Mouse (Mus musculus) liver, embryonic 15.5 days (tissue): ENCODE measurements around the gene Cdk2ap2. TPM values are rescaled to one million over a fixed set of nuclear protein-coding genes. Genes with fewer than 3 reads are reported as not detected.
"Not testable (repeated sequence)": the region's sequence is repeated elsewhere in the genome, so short reads cannot be mapped to it uniquely, and the experiment has no call there.

Experiments
- ATAC-seq: fragments of 200-750 bp; cut with Nextera tagmentation; 2 replicates; pipeline ENCODE4 v1.8.0; 2017; ENCODE audit warnings: moderate number of reproducible peaks, mild to moderate bottlenecking, moderate library complexity; ENCODE audit not compliant: insufficient read depth
- H3K27ac ChIP-seq: fragments of 300-500 bp; sonication (generic); replicated peaks from 2 replicates; pipeline ENCODE4 v1.5.1; 2015; ENCODE audit warnings: mild to moderate bottlenecking, inconsistent platforms
- H3K27me3 ChIP-seq: fragments of 300-500 bp; sonication (generic); 2 replicates; pipeline ENCODE4 v1.6.1; 2015; ENCODE audit warnings: mild to moderate bottlenecking, inconsistent platforms
- H3K36me3 ChIP-seq: fragments of 300-500 bp; sonication (generic); replicated peaks from 2 replicates; pipeline ENCODE4 v1.6.1; 2015; ENCODE audit warnings: moderate library complexity, mild to moderate bottlenecking, inconsistent platforms
- H3K4me1 ChIP-seq: fragments of 300-500 bp; sonication (generic); replicated peaks from 2 replicates; pipeline ENCODE4 v1.6.1; 2015; ENCODE audit warnings: inconsistent platforms
- H3K4me2 ChIP-seq: fragments of 300-500 bp; sonication (generic); 2 replicates; pipeline ENCODE4 v1.6.1; 2015; ENCODE audit warnings: moderate library complexity, mild to moderate bottlenecking, inconsistent platforms
- H3K4me3 ChIP-seq: fragments of 300-500 bp; sonication (generic); replicated peaks from 2 replicates; pipeline ENCODE4 v1.5.1; 2015; ENCODE audit warnings: mild to moderate bottlenecking, inconsistent platforms
- H3K9ac ChIP-seq: fragments of 300-500 bp; sonication (generic); 2 replicates; pipeline ENCODE4 v1.6.1; 2015; ENCODE audit warnings: moderate library complexity, mild to moderate bottlenecking, inconsistent platforms
- H3K9me3 ChIP-seq: fragments of 300-500 bp; sonication (generic); replicated peaks from 2 replicates; pipeline ENCODE4 v1.6.1; 2016; ENCODE audit warnings: inconsistent platforms
- WGBS: fragments of 180-500 bp; shearing (Covaris S2); methylation state at CpG from one replicate; pipeline ENCODE4 v1.1.7; 2015; ENCODE audit warnings: mixed read lengths; ENCODE audit not compliant: insufficient replicate concordance; 5-methylcytosine and 5-hydroxymethylcytosine counted together
- polyA plus RNA-seq: library from polyadenylated mRNA; unstranded; fragments of >200 nt; fragmentation: Nextera tagmentation; extraction: Ambion mirVana; gene quantifications from 2 replicates; pipeline ENCODE4 v1.2.1, GENCODE M21; 2015

Gene Cdk2ap2
- polyA plus RNA-seq, 1 experiment from 2014 or later = 115 TPM

- Histone ChIP-seq H3K9ac (no peak overlapping the region), H3K27ac (no peak overlapping the region), H3K9me3 (no peaks in the 10 kb centered on the region), H3K4me2 (no peak overlapping the region), H3K4me1 (peaks cover 53% of the 10 kb centered on the region), H3K4me3 (no peak overlapping the region), H3K36me3 (peaks cover 45% of the 10 kb centered on the region), H3K27me3 (no peaks in the 10 kb centered on the region)
- ATAC-seq = no peak
- WGBS = 77% methylated on average over 2 of the region's 2 CpGs
These were observed 21.4 kb downstream of the Cdk2ap2 start for GRCm38 (mm10) chr19:4118350-4118749.

GRCm38 (mm10) chr19:4119716-4120487, 22.9 kb downstream of the Cdk2ap2 start:
- WGBS = 56% methylated on average over 6 of the region's 6 CpGs
- peaks cover 55% of the 10 kb centered on the region for H3K4me1 ChIP-seq
- no peak overlapping the region for H3K27ac ChIP-seq
- H3K4me2 ChIP-seq = peak overlapping the region; percentile 80; the same call in 1 of the 2 replicates
- H3K9ac ChIP-seq = no peak overlapping the region
- no peak overlapping the region for H3K4me3 ChIP-seq
- H3K27me3 ChIP-seq = no peaks in the 10 kb centered on the region
- no peak for ATAC-seq
- no peaks in the 10 kb centered on the region for H3K9me3 ChIP-seq
- peaks cover 33% of the 10 kb centered on the region for H3K36me3 ChIP-seq

- Histone ChIP-seq H3K27me3 (no peaks in the 10 kb centered on the region), H3K4me3 (no peak overlapping the region), H3K27ac (no peak overlapping the region), H3K9ac (no peak overlapping the region), H3K4me2 (peak overlapping the region; percentile 80), H3K36me3 (peaks cover 27% of the 10 kb centered on the region), H3K9me3 (no peaks in the 10 kb centered on the region), H3K4me1 (peaks cover 60% of the 10 kb centered on the region)
- ATAC-seq = no peak
- WGBS = 86% methylated on average over 2 of the region's 2 CpGs
These were observed 23.5 kb downstream of the Cdk2ap2 start for GRCm38 (mm10) chr19:4120496-4120895.

GRCm38 (mm10) chr19:4121097-4121805, 24.3 kb downstream of the Cdk2ap2 start:
- Histone ChIP-seq H3K9me3 (no peaks in the 10 kb centered on the region), H3K4me2 (peak overlapping the region; percentile 80), H3K4me1 (peaks cover 60% of the 10 kb centered on the region), H3K9ac (peak overlapping the region; percentile 49), H3K36me3 (peaks cover 19% of the 10 kb centered on the region), H3K27me3 (no peaks in the 10 kb centered on the region), H3K27ac (peak overlapping the region; percentile 79), H3K4me3 (peak overlapping the region; percentile 59)
- 2% methylated on average over 38 of the region's 38 CpGs for WGBS
- peak; percentile 56 for ATAC-seq

- Histone ChIP-seq H3K27ac (peak overlapping the region; percentile 79), H3K4me2 (peak overlapping the region; percentile 80), H3K4me3 (peak overlapping the region; percentile 59), H3K4me1 (peaks cover 67% of the 10 kb centered on the region), H3K36me3 (peaks cover 13% of the 10 kb centered on the region)
- 35% methylated on average over 6 of the region's 6 CpGs for WGBS
- not testable (repeated sequence) for H3K9me3 ChIP-seq, H3K27me3 ChIP-seq, ATAC-seq, H3K9ac ChIP-seq
These were observed 24.9 kb downstream of the Cdk2ap2 start for GRCm38 (mm10) chr19:4121896-4122295.

GRCm38 (mm10) chr19:4122411-4123370, 25.7 kb downstream of the Cdk2ap2 start:
- Histone ChIP-seq H3K36me3 (peaks cover 8% of the 10 kb centered on the region; the same call in 1 of the 2 replicates), H3K4me2 (peak overlapping the region; percentile 31), H3K27me3 (no peaks in the 10 kb centered on the region), H3K9me3 (no peaks in the 10 kb centered on the region), H3K27ac (peak overlapping the region; percentile 79), H3K4me3 (no peak overlapping the region), H3K9ac (no peak overlapping the region; the same call in 1 of the 2 replicates), H3K4me1 (peaks cover 75% of the 10 kb centered on the region)
- 25% methylated on average over 7 of the region's 7 CpGs for whole genome bisulfite sequencing
- ATAC-seq = no peak

GRCm38 (mm10) chr19:4124432-4124831, 27.4 kb downstream of the Cdk2ap2 start:
- Histone ChIP-seq H3K4me3 (no peak overlapping the region), H3K9ac (no peak overlapping the region), H3K27me3 (no peaks in the 10 kb centered on the region), H3K4me1 (peaks cover 89% of the 10 kb centered on the region), H3K9me3 (no peaks in the 10 kb centered on the region), H3K27ac (peak overlapping the region; percentile 79), H3K4me2 (peak overlapping the region; percentile 79; the same call in 1 of the 2 replicates), H3K36me3 (peaks cover 20% of the 10 kb centered on the region)
- 83% methylated on average over 4 of the region's 4 CpGs for WGBS
- ATAC-seq = no peak

GRCm38 (mm10) chr19:4125268-4125667, 28.3 kb downstream of the Cdk2ap2 start:
- Histone ChIP-seq H3K36me3 (peaks cover 28% of the 10 kb centered on the region), H3K9ac (peak overlapping the region; percentile 43; the same call in 1 of the 2 replicates), H3K4me3 (peak overlapping the region; percentile 77), H3K4me1 (peaks cover 89% of the 10 kb centered on the region), H3K27ac (peak overlapping the region; percentile 79), H3K4me2 (peak overlapping the region; percentile 79)
- not testable (repeated sequence) for H3K9me3 ChIP-seq, H3K27me3 ChIP-seq
- 13% methylated on average over 4 of the region's 4 CpGs for WGBS
- peak; percentile 9 for ATAC-seq

GRCm38 (mm10) chr19:4125741-4126696, 29.0 kb downstream of the Cdk2ap2 start, which contains the start of gene Aip:
Aip (minus strand) TSS chr19:4125858.
- peak within 1 kb of the TSS; percentile 79 for H3K27ac ChIP-seq
- peak; percentile 91 for ATAC-seq
- peak within 1 kb of the TSS; percentile 79 for H3K4me2 ChIP-seq
- peaks cover 89% of the 10 kb centered on the region for H3K4me1 ChIP-seq
- no peaks in the 10 kb centered on the region for H3K9me3 ChIP-seq
- peaks cover 31% of the 10 kb centered on the region for H3K36me3 ChIP-seq
- H3K9ac ChIP-seq = peak within 1 kb of the TSS; percentile 85
- 1% methylated on average over 64 of the region's 64 CpGs for WGBS
- H3K27me3 ChIP-seq = no peaks in the 10 kb centered on the region
- peak within 1 kb of the TSS; percentile 77 for H3K4me3 ChIP-seq
